Mouse (Mus musculus) bone marrow, adult 2 months (tissue): ENCODE results near the gene Utp14a.

Experiments
- CTCF ChIP-seq: fragments of 200-500 bp; IDR thresholded peaks from 2 replicates; pipeline ENCODE4 v1.5.1; 2011; ENCODE audit warnings: low read length, control low read depth; ENCODE audit not compliant: control insufficient read depth, insufficient read depth
- POLR2A ChIP-seq: fragments of 200-500 bp; IDR thresholded peaks from 2 replicates; pipeline ENCODE4 v1.6.1; 2011; ENCODE audit warnings: low read depth, mild to moderate bottlenecking, control low read depth, low read length, borderline replicate concordance; ENCODE audit not compliant: control insufficient read depth

- TF ChIP-seq CTCF (no peak), POLR2A (peak; percentile 58; the same call in 1 of the 2 replicates)
These were observed 48.0 kb upstream of the Utp14a start, which contains the start of gene Zdhhc9 for GRCm38 (mm10) chrX:48208519-48209185.
